Mouse (Mus musculus) layer of hippocampus, adult 18-20 months (tissue): ENCODE measurements around the gene Ceacam19. TPM values are rescaled to one million over a fixed set of nuclear protein-coding genes. Genes with fewer than 3 reads are reported as not detected.
"Not testable (repeated sequence)": the region's sequence is repeated elsewhere in the genome, so short reads cannot be mapped to it uniquely, and the experiment has no call there.

Source experiments
- DNase-seq, 2 experiments: peaks; one replicate each; pipeline ENCODE4 v3.0.0; 2022; ENCODE audit warnings: low spot score in 2 of 2
- long read RNA-seq: library from polyadenylated mRNA; stranded (forward); transcript quantifications from one replicate; pipeline ENCODE4 v2.0.0, GENCODE M21; 2021
- total RNA-seq, 2 experiments: library from RNA; stranded (reverse); gene quantifications; 2 replicates each; pipeline ENCODE4 v1.2.3; 2021

Gene Ceacam19
- not detected for total RNA-seq
- long read RNA-seq: 0 reads

DNA sequence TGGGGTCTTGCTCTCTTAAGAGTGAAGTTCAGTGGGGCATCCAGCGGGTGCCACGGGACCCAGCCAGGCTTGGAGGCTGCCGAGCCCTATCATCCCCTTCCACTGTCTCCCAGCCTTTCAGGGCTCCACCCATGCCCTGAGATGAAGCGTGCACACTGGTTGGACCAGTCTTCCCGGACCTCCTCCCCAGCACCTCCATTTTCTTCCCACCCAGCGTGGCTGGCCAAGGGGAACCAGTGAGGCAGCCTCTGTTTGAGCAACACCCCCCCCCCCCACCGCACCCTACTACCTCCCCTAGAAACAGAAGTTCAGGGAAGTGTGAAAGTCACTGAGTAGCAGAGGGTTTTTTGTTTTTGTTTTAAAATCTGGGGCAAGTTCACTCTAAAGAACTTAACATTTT lies at the start of gene Ceacam19:
Gene Ceacam19 (minus strand): TSS at position 117 of the 400 bp plus-strand sequence.
- DNase-seq: no peak

DNA sequence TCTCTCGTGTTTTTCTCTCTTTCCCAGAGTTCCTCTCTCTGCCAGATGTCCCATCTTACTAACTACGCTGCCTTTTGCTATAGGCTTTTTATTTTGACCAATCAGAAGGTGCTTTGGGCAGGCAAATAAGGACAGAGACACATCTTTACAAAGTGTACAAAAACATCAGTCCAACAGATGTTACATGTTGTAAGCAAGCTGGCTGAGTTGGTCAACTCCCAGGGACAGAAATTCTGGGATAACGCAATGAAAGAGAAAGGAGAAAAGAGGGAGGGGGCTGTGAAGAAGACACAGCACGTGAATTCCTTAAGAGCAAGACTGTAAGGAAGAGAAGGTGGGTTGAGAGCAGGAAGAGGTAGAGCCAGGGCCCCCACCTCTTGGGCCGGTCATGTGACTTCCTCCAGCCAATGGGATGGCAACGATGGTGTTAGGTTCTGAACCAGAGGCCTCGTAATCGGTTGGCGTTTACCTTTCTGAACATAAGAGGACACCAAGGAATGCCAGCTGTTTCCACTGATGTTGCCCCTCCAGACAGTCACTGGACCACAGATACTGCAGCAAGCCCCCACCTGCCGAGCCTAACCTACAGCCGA lies 49.6 kb upstream of the Ceacam19 start:
- no peak for DNase-seq

DNA sequence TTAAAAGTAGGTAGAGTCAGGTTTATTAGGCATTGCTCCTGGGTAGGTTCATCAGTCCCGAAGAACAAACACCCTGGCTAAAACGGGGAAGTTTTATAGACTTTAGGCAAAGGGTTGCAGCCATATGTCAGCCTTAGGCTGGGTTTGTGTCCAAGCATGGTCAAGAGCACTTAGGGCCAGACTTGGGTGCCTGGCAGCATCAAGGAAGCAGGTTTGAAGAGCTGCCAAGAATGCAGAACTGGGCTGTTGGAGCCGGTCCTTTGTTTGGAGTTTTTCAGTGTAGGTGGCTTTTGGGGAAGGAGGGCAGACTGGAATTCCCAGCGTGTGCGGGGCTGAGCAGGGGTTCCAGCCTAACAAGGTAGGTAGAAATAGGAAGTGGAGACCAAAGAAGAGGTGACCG lies 48.2 kb upstream of the Ceacam19 start:
- DNase-seq: no peak

DNA sequence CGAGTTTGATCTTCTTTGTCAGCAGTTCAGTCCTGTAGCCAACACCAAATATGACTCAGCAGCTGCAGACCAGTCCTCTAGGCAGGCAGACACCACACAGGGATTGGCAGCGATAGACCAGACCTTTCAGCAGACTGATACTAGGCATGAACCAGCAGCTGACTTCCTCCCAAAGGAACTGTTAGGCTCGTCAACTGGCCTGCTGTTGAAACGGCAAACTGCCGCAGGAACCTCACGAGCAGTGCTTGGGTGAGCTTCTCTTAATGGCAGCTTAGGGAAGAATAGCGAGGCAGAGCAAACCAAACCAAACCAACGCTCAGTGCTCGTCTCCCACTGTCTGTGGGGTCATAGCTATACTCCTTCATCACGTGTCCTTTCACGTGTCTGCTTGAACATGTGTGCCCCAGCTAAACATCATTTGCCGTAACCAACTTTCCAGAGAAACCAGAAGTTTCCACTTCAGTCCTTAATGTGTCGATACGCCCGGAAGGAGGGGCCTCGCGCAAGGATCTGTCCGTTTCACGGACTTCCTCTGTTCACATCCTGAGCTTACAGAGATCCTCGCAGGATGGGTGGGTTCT lies 47.5 kb upstream of the Ceacam19 start:
- DNase-seq: no peak

DNA sequence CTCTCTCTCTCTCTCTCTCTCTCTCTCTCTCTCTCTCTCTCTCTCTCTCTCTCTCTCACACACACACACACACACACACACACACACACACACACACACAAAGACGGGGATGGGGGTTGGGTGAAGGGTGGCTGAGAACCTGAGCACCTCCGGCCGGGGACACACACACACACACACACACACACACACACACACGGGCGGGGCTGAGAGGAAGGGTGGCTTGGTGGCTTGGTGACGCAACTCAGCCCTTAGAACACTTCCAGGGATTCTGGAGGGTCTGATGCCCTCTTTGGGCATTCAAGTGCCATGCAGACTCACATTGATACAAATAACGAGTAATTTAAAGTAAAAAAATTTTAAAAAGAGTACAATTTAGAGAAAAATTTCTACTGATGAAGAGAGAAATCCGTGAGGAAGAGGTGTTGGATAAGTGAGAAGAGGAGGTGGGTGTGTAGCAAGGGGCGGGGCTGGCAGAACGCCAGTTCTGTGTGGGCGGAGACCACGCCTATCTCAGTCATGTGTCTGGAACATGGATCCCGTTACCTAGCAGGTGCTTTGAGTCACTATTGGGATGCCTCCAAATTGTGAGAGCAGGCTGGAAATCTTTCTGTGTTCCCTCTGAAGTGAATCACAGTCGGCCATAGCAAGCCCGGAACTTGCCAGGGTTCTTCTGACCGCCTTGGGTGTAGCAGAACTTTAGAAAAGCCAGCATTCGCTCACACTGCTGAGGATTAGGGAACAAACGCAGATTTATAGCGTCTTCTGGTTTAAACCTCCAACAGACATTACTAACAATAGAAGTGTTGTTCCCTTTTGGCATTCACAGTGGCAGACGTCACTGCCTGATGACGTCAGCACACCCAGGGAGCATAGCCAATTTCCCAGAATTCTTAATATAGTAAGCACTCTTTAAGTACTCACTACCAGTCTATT lies 45.4 kb upstream of the Ceacam19 start:
- peak; percentile 71 to 84 for DNase-seq

DNA sequence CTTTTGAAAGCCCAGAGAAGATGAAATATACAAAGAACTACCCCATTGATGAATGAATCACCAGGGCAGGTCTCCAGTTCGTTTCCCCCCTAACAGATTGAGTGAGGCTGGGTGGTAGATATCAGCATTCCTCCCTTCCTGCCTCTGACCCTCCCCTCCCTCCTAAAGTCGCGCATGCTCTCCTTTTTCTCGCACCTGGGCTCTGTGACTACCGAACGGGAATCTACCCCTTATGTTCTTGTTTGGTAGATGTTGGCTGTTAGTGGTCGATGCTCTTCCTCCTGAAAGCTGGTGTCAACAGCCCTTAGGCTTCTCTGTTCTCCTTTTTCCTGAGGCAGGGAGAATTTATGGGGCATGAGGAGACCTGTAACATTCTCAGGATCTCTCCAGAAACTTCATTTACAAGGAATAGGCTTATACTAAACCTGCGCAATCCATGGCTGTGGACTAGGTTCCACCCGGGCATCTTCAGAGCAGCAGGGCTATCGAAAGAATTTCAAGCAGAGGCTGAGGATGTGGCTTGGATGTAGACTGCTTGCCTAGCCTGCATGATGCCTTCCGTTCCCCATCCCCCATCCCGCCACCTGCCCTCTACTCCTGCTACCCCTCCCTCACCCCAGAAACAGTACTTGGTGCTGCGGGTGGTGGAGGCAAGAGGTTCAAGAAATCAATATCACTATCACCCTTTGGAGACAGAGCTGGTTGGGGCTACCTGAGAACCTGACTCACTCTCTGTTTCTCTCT lies 44.5 kb upstream of the Ceacam19 start:
- DNase-seq: no peak

DNA sequence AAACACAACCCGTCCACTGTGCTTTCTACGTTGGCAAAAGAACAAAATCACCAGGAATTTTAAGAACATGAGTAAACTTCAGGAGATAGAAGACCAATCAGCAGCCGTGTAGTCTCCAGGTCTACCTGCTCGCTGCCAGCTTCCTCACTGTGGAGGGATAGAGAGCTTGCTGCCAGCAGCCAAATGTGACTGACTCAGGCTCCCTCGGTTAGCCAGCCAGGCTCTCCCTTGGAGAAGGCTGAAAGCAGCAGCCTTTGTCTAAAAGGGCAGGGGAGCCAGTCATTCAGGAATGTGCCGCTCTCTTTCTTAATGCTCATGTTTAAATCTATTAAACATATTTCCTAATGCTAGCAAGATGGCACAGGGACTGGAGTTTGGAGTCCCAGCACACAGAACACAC lies 42.7 kb upstream of the Ceacam19 start:
- not testable (repeated sequence) for DNase-seq

DNA sequence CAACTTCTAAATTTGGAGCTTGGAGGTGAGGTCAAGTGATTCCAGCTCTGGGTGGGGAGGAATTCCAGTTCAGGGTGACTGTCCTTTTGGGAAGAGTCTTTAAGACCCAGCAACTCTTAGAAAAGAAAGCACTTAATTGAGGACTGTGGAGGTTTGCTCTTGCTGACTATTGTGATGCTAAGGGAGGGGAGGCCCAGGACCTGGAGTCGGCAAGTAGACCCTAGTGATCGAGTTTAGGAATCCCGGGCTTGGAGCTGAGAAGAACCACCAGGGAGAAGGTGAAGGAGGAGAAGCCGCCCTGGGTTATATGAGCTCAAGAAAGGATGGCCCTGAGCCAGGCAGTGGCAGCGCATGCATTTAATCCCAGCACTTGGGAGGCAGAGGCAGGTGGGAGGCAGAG lies 40.7 kb upstream of the Ceacam19 start:
- DNase-seq: no peak

DNA sequence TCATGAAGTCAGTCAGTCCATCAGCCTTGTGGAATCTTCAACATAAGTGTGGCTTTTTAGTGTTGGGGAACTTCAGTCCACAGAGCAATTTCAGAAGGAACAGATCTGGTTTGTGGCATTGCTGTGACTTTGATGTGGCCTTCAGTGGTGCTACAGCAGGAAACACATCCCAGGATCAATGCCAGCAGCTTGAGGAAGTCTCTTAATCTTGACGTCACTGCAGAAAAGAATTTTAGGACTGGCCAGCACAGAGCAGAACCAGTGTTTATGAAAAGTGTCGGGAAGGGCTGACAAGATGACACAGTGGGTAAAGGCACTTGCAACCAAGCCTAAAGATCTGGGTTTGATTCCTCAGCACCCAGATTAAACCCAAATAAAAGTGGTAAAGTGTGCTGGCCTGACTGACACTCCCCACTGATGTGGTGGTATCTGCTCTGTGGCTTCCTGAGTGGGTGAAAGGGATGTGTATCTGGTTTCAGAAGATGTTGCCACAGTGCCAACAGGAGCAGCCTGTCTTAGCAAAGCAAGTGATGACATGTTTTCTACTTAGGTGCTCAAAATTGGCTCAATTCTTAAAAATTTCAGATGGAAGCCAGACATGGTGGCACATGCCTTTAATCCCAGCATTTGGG lies 39.2 kb upstream of the Ceacam19 start:
- DNase-seq: no peak

DNA sequence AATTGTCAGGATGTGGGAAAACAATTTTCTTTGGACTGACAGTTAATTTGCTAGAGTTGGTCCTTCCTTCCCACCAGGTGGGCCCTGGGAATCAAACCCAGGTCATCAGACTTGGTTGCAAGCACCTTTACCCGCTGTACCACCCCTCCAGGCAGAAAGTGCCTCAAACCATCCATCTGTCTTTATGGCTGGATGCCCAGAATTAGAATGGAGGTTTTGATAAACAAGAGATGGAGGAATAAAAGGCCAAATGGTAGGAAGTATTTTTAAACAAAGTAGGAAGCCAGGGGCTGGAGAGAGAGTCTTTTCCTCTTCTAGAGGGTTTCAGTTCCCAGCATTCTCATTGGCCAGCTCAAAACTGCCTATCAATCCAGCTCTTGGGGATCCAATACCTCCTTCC lies 37.6 kb upstream of the Ceacam19 start:
- peak in 1 of 2 experiments; percentile 53 for DNase-seq

DNA sequence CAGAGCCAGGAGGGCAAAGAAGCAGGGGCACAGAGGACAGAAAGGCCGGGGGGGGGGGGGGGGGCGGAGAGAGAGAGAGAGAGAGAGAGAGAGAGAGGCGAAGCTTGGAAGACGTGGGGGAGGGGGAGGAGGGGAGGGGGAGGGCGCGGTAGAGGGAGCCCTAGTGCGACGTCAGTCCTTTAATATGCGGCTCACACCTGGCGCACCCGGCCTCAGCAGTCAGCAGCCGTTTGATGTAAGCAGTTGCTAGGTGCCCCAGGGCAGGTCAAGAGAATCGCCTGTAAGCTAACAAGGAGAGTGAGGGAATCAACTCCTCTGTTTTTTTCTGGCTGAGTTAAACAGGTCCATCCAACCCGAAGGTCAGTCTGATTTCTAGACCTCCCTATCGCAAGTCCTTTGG lies 36.0 kb upstream of the Ceacam19 start:
- no peak for DNase-seq

DNA sequence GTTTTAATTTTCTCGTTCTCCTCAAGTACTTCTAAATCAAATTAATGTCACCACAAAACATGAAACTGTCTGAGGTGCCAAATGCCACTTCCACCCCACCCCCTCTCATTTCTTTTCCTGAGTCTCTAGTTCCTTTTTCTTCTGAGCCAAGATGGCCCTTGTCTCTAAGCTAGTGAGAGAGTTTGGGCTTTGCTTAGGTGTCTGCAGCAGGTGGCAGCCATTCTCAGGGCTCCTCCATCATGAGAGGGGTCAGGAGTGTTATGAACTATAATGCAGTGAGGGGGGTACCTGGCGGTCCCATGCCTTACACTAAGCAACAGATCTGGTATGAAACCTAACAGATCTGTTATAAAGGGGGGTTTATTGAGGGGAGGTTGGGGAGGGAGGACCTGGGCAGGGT lies 35.6 kb upstream of the Ceacam19 start:
- no peak for DNase-seq

DNA sequence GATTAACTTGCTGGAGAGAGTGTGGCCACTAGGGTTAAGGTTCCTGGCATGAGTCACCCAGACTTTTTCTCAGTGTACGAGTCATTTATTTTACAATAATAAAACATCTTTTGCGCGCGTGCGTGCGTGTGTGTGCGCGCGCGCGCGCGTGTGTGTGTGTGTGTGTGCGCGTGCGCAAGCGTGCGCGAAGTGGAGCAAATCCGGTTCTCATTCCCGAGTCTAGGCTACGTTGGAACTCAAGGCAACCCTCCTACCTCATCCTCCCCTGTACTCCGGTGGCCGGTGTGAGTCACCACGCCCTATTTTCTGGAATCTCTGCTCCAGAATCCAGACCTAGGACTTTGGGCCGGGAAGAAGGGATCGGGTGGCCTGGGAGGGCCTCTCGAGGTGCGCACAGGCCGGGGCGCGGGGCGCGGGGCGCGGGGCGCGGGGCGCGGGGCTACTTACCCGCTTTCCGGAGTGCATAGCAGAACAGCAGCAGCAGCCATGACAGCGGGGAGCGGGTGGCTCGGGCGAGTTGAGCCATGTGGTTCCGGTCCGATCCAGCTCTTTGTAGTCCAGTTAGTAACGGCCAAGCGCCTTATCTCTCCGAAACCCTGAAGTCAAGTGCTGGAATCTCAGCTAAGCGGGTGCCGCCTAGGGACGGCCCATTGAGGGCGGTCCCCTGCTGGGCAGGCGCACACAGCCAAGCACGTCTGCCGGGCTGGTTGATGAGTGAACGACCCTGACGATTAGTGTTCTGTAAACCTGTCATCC lies 32.9 kb upstream of the Ceacam19 start, which contains the start of gene Pvr:
Gene Pvr (minus strand): TSS at position 655 of the 756 bp plus-strand sequence.
- peak; percentile 74 to 83 for DNase-seq

DNA sequence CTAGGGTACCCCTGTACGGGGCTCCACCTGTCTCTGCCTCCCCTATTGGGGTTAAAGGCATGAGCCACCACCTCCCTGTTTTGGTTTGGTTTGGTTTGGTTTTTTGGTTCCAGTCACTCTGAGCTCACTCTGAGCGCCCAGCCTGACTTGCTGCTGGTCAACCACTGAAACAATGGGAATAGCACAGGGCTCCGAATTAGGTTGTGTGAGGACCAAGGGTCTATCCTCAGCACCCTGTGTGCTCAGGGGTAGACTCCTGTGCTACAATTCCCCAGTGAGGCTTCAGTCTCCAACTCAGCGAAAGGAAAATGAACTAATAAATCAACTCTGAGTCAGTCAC lies 32.4 kb upstream of the Ceacam19 start:
- no peak for DNase-seq

DNA sequence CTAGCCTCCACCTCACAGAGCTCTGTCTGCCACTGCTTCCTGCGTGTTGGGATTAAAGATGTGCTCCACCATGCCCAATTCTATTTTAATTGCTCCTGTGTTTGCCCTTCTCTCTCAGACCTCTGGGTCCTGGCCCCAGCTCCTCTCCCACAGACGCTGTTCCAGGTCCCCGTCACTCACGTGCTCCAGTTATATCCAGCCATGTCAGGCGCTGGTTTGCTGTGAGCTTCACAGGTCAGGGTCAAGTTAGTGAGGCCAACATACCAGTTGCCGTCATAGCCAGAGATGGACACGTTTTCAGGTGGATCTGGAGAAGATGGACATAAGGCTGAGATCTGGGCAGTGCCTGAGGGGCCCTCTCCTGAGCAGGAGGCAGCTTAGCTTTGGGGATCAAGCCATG lies 26.8 kb upstream of the Ceacam19 start:
- no peak for DNase-seq

DNA sequence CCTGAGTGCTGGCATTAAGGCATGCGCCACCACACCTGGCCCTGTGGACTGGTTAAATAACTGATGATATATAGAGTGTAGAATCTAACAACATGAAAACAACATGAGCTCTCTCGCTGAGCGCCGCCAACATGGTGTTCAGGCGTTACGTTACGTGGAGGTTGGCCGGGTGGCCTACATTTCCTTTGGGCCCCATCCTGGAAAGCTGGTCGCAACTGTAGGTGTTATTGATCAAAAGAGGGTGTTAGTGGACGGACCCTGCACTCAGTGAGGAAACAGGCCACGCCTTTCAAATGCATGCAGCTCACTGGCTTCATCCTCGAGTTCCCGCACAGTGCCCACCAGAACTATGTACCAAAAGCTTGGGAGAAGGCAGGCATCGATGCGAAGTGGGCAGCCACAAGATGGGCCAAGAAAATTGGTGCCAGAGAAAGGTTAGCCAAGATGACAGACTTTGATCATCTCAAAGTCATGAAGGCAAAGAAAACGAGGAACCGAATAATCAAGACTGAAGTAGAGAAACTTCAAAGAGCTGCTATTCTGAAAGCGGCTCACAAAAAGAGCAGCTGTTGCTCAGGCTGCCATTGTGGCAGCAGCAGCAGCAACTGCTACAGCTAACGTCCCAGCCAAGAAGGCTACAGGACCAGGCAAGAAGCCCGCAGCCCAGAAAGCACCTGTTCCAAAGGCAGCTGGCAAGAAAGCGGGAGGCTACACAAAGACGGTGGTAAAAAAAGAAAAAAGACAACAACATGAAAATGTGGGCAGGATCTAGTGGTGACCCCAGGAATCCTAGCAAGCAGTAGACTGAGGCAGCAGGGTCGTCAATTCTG lies 24.1 kb upstream of the Ceacam19 start:
- no peak for DNase-seq

DNA sequence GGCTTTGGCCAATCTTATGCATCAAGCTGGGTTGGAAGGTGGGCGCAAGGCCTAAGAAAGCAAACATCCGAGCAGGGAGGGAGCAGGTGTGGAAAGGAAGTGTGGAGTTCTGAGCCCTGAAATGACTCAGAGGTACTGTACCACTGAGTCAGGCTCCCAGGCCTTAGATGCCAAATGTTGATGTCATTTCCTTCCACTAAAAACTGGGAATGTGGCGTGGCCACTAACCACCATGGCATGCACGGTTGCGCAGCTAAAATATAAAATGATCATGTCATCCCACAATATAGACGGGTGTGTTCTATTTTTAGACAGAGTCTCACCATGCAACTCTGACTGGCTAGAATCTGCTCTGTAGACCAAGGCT lies 23.5 kb upstream of the Ceacam19 start:
- DNase-seq: no peak

DNA sequence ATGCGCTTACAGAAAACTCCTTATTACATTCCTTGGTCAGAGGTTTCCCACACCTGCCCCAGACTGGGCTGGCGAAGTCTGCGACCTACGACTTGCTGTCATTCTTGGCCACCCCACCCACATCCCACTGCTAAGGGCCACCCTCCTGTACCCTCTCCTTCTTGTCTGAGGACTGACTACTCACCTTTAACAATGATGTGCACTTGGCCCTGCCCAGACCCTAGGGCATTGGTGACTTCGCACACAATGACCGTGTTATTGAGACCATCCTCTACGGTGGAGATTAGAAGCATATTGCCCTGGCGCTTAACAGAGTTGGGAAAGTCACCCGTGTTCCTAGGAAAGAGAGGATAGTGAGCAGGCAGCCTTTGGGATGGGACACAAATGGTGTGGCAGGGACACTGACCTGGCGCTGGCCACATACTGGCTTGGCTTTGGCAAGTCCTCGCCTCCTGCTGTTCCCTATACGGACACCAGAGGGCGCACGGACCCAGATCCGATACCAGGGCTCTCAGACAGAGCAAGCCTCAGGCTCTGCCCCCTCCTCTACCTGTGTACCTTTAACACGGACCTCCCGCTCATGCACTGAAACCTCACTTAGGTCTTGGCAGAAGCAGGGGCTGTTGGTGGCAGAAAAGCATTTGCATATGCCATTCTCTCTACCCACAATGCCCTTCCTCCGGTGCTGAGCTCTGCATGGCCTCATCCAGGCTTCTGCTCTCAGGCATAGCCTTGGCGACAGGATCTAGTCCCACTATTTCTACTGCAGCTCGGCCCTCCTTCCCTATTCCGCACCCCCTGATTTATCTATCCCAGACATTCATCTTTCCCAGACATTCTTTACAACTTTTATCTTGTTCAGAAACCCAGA lies 22.9 kb upstream of the Ceacam19 start:
- peak in 1 of 2 experiments; percentile 83 for DNase-seq

DNA sequence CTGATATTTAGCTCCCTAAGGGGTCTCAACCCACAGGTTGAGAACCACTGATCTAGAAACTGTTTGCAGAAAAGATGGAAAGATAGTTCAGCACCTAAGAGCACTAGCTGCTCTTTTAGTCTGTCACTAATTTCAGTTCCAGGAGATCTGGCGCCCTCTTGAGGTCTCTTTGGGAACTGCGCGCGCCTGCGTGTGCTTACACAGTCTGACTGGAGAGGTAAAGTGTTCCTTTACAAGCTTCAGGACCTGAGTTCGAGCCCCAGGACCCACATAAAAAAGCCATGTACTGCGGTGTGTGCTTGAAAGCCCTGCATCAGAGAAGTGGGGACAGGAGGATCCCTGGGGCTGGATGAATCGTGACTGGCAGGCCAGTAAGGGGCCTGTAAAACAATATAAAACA lies 2.1 kb upstream of the Ceacam19 start:
- peak in 1 of 2 experiments; percentile 28 for DNase-seq
